Comparison of ENCODE assay signal across 9 mouse cellular contexts in genomic region chr3:75579352-75579751, GRCm38 (mm10). TPM values are rescaled to one million over a fixed set of nuclear protein-coding genes. Genes with fewer than 3 reads are reported as not detected.
DNase-seq lines count a peak whose midpoint lies in the region; ATAC-seq lines count a peak whose summit lies in the region.
"Had no signal": no experiment of that assay in that cellular context is flagged by ENCODE, and none has a peak within 500 bp of the region (broad histone marks: within the 10 kb centered on the region; RNA-seq: fewer than 3 reads in every experiment).

No protein-coding gene starts in this region.

- ATAC-seq in limb, embryonic 11.5 days (ENCODE audit: insufficient number of reproducible peaks, low FRiP score, low TSS enrichment, low read depth): no peak
- ATAC-seq in granulocyte monocyte progenitor cell, adult 5-6 weeks (replicated peaks; ENCODE audit: poor library complexity, severe bottlenecking): peak; percentile 67
- 0 out of 2 replicates have a peak, but pooled peaks have one; percentile 27 for ATAC-seq in midbrain, embryonic 14.5 days (ENCODE audit: low FRiP score, low TSS enrichment)

- no peak overlapping the region for H3K9ac ChIP-seq in limb, embryonic 11.5 days (ENCODE audit: low read length)
- H3K9ac ChIP-seq in midbrain, embryonic 14.5 days (replicated peaks; ENCODE audit: low read length): no peak overlapping the region

- no peaks in the 10 kb centered on the region for H3K4me1 ChIP-seq in limb, embryonic 11.5 days (ENCODE audit: control insufficient read depth, insufficient read depth, low read length)
- H3K4me1 ChIP-seq in limb, embryonic 10.5 days: no peaks in the 10 kb centered on the region
- no peaks in the 10 kb centered on the region for H3K4me1 ChIP-seq in midbrain, embryonic 14.5 days (ENCODE audit: control insufficient read depth, insufficient read depth, low read length)

- no peak overlapping the region for H3K4me2 ChIP-seq in limb, embryonic 11.5 days (ENCODE audit: low read depth, severe bottlenecking)
- H3K4me2 ChIP-seq in midbrain, embryonic 14.5 days (ENCODE audit: low read length): no peak overlapping the region

- H3K27me3 ChIP-seq in limb, embryonic 11.5 days (ENCODE audit: control insufficient read depth, insufficient read depth, low read length): no peaks in the 10 kb centered on the region
- H3K27me3 ChIP-seq in limb, embryonic 10.5 days (ENCODE audit: low read depth, poor library complexity, severe bottlenecking): no peaks in the 10 kb centered on the region
- no peaks in the 10 kb centered on the region for H3K27me3 ChIP-seq in midbrain, embryonic 14.5 days (ENCODE audit: control insufficient read depth, insufficient read depth, low read length)

- no peak overlapping the region for H3K27ac ChIP-seq in limb, embryonic 11.5 days (replicated peaks; ENCODE audit: low read depth, low read length)
- H3K27ac ChIP-seq in limb, embryonic 10.5 days: no peak overlapping the region
- no peak overlapping the region for H3K27ac ChIP-seq in midbrain, embryonic 14.5 days (replicated peaks; ENCODE audit: low read depth, low read length)

- H3K9me3 ChIP-seq in limb, embryonic 11.5 days (ENCODE audit: control insufficient read depth, low read length): no peaks in the 10 kb centered on the region
- no peaks in the 10 kb centered on the region for H3K9me3 ChIP-seq in limb, embryonic 10.5 days (replicated peaks)
- no peaks in the 10 kb centered on the region for H3K9me3 ChIP-seq in midbrain, embryonic 14.5 days (ENCODE audit: control insufficient read depth, low read length)

- DNase-seq in adrenal gland, postnatal 14 days: peak; percentile 25
- no peak for DNase-seq in adrenal gland, postnatal 4 days (ENCODE audit: low spot score in 2 of 2)
- DNase-seq in limb, embryonic 11.5 days (ENCODE audit: low spot score): peak; percentile 51
- DNase-seq in limb, embryonic 10.5 days (ENCODE audit: low spot score): no peak
- peak; percentile 13 for DNase-seq in midbrain, embryonic 14.5 days
- peak; percentile 72 for DNase-seq in thymus, postnatal 25 days
- no peak for DNase-seq in cerebellum, adult 8-10 months

- no peaks in the 10 kb centered on the region for H3K36me3 ChIP-seq in limb, embryonic 11.5 days (ENCODE audit: control insufficient read depth, insufficient read depth, low read length)
- no peaks in the 10 kb centered on the region for H3K36me3 ChIP-seq in limb, embryonic 10.5 days
- H3K36me3 ChIP-seq in midbrain, embryonic 14.5 days (ENCODE audit: control insufficient read depth, insufficient read depth, low read length): no peaks in the 10 kb centered on the region

- WGBS in limb, embryonic 11.5 days: 56% methylated on average over 4 of the region's 4 CpGs
- WGBS in limb, embryonic 10.5 days: 50% methylated on average over 4 of the region's 4 CpGs
- 57% methylated on average over 4 of the region's 4 CpGs for WGBS in midbrain, embryonic 14.5 days

- H3K4me3 ChIP-seq in limb, embryonic 11.5 days (ENCODE audit: low read depth, low read length): no peak overlapping the region
- H3K4me3 ChIP-seq in limb, embryonic 10.5 days: no peak overlapping the region
- no peak overlapping the region for H3K4me3 ChIP-seq in midbrain, embryonic 14.5 days (replicated peaks; ENCODE audit: low read depth, low read length)
- H3K4me3 ChIP-seq: erythroblast, embryonic 14.5 days had no signal

RNA-seq across cellular contexts. Expression of gene Serpini1, which starts 22.0 kb away (rescaled TPM):
- total RNA-seq in adrenal gland, postnatal 14 days (2021): 3.6 and 8.0 TPM in 2 replicates
- 1 to 10 TPM; 4.9 to 7.8 TPM for total RNA-seq in adrenal gland, postnatal 4 days (2021)
- polyA plus RNA-seq in limb, embryonic 11.5 days (2014; fragmentation: Nextera tagmentation; extraction: Ambion mirVana): 5.8 and 6.1 TPM in 2 replicates
- 1.7 and 4.0 TPM in 2 replicates for polyA plus RNA-seq in limb, embryonic 10.5 days (2016; fragmentation: Nextera tagmentation; extraction: Ambion mirVana)
- 0.53 and 8.3 TPM in 2 replicates for total RNA-seq in granulocyte monocyte progenitor cell, adult 5-6 weeks (2014; fragmentation: Nextera tagmentation)
- 1.2 and 1.3 TPM in 2 replicates for total RNA-seq in granulocyte monocyte progenitor cell, adult 5-6 weeks (2017)
- polyA plus RNA-seq in midbrain, embryonic 14.5 days (2014; fragmentation: Nextera tagmentation; extraction: Ambion mirVana): 139 and 144 TPM in 2 replicates
- polyA plus RNA-seq: erythroblast, embryonic 14.5 days had no signal

RNA-seq across cellular contexts. Expression of gene Pdcd10, which starts 22.7 kb away (rescaled TPM):
- 71.8 and 76.3 TPM in 2 replicates for total RNA-seq in adrenal gland, postnatal 14 days (2021)
- total RNA-seq in adrenal gland, postnatal 4 days (2021): 10 to 100 TPM; 78.2 to 84.9 TPM
- 92.5 and 94.0 TPM in 2 replicates for polyA plus RNA-seq in limb, embryonic 11.5 days (2014; fragmentation: Nextera tagmentation; extraction: Ambion mirVana)
- polyA plus RNA-seq in limb, embryonic 10.5 days (2016; fragmentation: Nextera tagmentation; extraction: Ambion mirVana): 73.3 and 80.7 TPM in 2 replicates
- 44.0 and 61.8 TPM in 2 replicates for total RNA-seq in granulocyte monocyte progenitor cell, adult 5-6 weeks (2014; fragmentation: Nextera tagmentation)
- total RNA-seq in granulocyte monocyte progenitor cell, adult 5-6 weeks (2017): 126 and 169 TPM in 2 replicates
- 91.4 and 96.0 TPM in 2 replicates for polyA plus RNA-seq in midbrain, embryonic 14.5 days (2014; fragmentation: Nextera tagmentation; extraction: Ambion mirVana)

Comparison
In these comparisons a context has a peak if more than half of its experiments do, and no peak if none do; other contexts are left out.
1. DNase-seq: peak in adrenal gland, postnatal 14 days (single experiment), limb, embryonic 11.5 days (single experiment), midbrain, embryonic 14.5 days (single experiment) and thymus, postnatal 25 days (single experiment); none in adrenal gland, postnatal 4 days (0 of 2), limb, embryonic 10.5 days (single experiment) and cerebellum, adult 8-10 months (single experiment).